Mouse (Mus musculus): ENCODE results near the gene Hirip3.
"Not testable (repeated sequence)": the region's sequence is repeated elsewhere in the genome, so short reads cannot be mapped to it uniquely, and the experiment has no call there.

The Hirip3 gene

DNA sequence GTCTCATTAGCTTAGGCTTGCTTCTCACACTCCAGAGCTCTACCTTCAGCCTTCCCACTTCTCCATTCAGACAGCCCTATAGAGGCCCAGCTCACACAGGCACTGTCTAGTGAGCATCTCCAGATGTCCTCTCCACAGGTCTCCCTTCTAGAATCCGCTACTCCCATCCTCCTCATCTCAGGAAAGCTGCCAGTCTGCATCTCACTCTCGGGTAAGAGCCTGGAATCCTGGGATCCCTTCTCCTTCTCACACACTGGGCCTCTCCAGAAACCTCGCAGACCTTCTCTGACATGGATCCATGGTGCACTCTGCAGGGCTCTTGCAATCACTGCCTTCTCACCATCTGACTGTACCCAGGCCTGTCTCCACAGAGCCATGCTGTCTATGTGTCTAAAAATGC lies 6.1 kb upstream of the Hirip3 start:
- DNase-seq (ENCODE audit: low spot score in 2 of 2): no peak

DNA sequence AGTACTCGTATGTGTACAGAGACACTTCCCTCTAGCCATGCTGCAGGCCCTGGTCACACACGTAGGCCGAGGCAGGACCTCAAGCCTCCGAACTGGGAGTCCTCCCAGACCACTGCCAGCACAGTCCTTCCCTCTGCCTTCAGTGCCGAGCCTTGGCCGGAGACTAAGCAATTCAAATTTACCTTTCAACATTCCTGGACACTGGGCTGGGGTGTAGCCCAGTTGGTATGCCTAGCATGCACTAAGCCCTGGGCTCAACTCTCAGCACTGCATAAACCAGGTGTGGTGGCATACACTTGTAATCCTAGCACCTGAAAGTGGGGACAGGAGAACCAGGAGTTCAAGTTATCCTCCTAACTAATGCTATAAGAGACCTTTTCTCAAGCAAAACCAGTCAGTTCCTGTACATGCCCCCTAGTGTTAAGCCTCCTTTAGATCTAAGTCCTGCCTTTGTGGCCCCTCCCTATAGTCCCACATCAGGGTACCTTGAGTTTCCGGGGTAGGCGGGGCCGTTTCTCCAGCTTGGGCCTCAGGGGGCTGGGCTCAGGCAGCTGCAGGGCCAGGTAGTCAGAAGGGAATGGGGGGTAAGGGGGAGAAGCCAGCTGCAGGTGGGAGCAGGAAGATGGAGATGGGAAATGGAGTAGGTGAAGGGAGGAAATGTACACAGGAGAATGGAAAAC lies 4.9 kb upstream of the Hirip3 start:
- DNase-seq (ENCODE audit: low spot score in 2 of 2): no peak

DNA sequence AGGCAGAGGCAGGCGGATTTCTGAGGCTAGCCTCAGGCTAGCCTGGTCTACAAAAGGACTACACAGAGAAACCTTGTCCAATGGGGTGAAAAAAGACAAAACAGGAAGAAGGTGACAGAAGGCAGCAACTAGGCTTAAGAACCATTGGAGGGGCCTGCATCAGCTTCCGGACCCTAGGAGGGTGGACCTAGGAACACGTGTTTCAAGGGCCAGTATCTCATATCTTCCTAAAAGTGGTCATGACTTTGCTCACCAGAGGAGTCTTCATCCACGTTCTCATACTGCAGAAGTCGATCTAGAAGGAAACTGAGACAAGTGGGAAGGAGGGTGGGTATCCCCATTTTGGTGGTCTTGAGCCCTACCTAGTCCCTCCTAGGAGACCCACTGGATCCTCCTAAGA lies 785 bp upstream of the Hirip3 start:
- DNase-seq (ENCODE audit: low spot score in 2 of 2): no peak

DNA sequence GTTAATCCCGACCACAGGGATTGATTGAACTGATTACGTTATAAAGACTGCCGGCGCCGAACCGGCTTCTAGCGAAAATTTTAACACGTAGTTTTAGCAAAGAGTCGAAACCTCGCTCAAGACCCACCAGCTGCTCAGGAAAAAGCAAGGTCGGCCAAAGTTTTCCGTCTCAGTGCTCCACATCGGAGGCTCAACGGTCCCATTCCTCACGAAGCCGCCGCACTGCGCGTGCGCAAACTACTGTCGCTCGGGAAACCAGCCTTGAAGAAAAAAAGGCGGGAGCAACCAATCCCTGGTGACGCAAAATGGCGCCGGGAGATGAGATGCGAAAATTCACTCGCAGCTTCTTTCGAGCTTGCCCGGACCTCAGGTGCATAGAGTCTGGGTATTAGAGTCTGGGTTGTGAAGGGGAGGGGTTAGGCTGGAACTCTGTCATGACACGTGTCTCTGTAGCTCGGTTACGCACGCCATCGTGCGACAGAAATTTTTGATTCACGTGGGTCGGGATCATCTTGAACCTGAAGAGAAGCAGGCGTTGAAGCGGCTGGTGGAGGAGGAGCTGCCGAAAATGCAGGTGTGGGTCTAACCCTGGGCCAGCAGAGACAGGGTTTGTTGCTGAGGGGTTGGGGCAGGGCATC lies 494 bp downstream of the Hirip3 start, which contains the start of gene Ino80e:
TSS of gene Ino80e (minus strand) at position 231 of the 638 bp plus-strand sequence.
- DNase-seq (ENCODE audit: low spot score in 2 of 2): peak; percentile 96 to 97

DNA sequence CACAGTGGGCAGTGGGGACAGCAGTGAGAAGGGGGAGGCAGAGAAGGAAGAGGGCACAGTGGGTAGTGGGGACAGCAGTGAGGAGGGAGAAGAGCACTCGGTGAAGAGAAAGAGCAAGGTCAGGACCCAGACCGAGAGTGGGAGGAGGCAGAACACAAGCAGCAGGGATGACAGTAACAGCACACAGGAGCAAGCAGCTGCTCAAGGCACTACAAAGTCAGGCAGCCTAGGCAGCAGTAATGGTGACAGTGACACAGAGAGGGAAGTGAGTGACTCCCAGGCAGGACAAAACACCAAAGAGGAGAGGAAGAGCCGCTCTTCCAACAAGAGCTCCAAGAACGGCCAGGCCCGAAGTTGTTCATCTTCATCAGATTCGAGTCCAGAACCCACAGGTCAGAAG lies 2.0 kb downstream of the Hirip3 start:
- no peak for DNase-seq (ENCODE audit: low spot score in 2 of 2)

DNA sequence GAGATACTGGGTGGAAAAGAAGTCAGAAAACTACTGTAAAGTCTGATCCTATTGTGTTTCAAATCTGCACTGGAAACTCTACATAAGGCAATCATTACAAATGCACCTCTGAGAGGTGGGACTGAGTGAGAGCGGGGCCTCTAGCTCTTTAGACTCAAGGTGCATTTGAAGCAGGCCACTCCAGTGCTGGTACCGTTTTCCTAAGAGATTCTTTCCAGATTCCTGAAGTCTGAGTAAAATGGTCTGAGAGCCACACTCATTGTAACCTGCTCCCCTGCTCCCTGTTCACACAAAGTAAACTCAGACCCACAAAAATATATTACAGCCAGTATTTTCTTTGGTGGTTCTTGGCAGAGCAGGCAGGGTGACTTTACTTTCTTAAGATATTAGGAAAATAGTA lies 5.8 kb downstream of the Hirip3 start:
- no peak for DNase-seq (ENCODE audit: low spot score in 2 of 2)

DNA sequence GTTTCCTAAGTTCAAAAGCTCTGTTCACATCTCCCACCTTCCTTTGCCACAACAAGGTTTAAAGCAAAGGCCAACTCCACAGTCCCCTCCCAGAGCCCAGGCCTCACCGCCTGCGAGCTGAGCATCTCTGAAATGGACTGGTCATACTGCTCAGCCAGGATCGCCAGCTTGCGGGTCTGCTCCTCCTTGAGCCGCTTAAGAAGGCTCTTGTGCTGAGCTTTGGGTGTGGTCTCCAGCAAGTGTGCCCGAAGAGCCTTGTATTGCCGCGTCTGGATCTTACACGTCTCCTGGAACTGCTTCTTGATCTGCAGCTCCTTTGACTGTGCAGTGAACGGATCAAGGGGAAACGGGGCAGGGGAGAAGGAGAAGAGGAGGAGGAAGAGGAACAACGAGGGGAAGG lies 6.2 kb downstream of the Hirip3 start:
- DNase-seq (ENCODE audit: low spot score in 2 of 2): no peak

DNA sequence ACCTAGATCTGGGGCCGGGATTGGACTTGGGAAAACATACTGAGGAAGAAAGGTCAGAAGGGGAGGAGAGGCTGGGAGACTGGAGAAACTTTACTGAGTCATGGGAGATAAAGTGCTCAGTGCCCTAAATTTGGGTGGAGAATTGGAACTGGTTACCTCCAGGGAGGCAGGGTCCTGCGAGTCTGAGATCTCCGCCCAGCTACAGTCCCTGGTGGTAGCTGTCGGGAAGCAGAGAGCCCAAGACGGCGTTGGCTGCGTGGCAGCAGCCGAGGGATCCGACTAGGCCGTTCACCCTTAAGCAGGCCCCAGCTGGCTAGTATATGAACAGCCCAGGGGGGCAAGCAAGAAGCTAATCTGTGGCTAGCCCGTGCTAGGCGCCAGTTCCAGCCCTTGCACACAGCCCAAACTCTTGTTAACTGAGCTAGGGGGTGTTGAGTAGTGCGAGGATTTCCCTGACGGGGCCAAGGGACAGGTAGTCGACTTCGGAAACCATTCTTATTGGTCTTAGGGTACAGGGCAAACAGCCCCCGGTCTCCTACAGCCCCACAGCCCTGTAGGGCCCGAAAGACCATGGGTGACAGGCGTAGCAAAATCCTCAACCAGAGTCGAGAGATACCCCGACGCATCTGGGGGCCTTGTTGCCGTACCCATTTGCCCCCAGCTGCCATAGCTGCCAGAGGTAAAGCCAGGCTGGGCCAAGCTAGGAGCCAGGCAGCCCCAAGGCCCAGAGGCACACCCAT lies 8.2 kb downstream of the Hirip3 start:
- DNase-seq (ENCODE audit: low spot score in 2 of 2): no peak

DNA sequence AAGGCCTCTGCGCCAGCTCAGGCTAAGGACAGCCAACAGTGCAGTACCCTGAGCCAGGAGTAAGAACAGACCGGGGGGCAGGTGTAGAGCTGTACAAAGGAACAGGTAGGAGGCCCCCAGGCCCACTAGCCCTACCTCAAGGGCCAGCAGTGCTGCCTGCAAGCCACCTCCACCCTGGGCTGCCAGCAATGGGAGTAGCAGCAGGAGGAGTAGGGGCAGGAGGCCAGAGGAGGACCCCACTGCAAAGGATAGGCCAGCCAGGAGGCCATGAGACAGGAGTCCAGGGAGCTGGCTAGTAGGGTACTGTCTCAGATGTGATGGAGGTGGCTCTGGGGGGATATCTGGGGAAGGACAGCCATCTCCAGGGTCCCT lies 8.7 kb downstream of the Hirip3 start:
- no peak for DNase-seq (ENCODE audit: low spot score in 2 of 2)

DNA sequence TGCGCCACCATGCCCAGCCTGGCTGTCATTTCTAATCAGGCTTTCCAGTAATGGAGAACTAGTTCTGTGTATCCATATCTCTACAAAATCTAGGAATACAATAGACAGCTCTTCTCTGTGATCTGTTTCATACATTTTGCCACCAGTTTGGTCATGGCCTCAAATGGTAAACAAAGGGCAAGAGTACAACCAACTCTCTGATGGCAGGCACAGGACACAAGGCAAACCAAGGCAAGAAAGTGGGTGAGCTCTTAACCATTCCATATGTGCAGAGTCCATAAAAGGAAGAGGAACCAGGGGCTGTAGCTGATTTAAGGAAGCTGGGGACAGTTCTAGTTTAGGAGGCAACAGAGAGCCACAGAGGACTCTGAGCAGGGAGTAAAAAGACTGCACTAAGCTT lies 15.5 kb downstream of the Hirip3 start:
- no peak for DNase-seq (ENCODE audit: low spot score in 2 of 2)

DNA sequence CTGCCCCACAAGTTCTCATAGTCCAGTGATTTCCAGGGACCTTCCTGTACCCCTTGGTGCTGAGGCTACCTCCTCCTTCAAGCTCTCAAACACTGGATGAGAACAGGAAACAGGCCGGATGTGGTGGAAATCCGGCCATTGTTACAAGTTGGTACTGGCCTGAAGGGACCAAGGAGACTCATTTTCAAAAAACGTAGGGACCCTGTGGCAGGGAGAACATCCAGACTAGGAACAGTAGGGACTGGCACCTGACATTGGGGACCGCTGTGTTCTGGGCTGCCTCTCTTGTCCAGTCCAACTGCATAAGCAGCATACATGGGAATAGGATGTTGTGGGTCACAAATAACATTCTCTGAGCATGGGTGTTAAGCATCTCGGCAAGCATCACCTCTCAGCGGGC lies 19.3 kb downstream of the Hirip3 start:
- no peak for DNase-seq (ENCODE audit: low spot score in 2 of 2)

DNA sequence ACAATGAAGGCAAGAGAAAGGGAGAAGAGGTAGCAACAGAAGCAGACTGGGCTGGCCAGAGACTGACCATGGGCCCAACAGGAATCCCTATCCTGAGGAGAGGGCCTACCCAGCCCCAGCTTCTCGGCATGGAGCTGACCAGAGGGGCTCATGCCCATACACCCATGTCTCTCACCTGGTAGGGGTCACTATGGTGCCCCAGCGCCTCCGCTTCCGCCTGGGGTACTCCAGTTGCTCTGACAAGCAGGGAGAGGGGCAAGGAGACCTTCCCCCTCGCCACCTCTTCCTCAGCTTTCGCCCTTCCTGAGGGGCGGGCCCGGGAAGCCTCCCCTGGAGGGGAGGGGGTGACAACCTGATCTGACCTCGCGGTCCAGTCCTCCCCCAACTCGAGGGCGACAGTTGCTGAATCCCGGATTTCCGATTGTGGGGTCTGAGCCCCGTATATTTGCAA lies 22.0 kb downstream of the Hirip3 start:
- DNase-seq (ENCODE audit: low spot score in 2 of 2): no peak

DNA sequence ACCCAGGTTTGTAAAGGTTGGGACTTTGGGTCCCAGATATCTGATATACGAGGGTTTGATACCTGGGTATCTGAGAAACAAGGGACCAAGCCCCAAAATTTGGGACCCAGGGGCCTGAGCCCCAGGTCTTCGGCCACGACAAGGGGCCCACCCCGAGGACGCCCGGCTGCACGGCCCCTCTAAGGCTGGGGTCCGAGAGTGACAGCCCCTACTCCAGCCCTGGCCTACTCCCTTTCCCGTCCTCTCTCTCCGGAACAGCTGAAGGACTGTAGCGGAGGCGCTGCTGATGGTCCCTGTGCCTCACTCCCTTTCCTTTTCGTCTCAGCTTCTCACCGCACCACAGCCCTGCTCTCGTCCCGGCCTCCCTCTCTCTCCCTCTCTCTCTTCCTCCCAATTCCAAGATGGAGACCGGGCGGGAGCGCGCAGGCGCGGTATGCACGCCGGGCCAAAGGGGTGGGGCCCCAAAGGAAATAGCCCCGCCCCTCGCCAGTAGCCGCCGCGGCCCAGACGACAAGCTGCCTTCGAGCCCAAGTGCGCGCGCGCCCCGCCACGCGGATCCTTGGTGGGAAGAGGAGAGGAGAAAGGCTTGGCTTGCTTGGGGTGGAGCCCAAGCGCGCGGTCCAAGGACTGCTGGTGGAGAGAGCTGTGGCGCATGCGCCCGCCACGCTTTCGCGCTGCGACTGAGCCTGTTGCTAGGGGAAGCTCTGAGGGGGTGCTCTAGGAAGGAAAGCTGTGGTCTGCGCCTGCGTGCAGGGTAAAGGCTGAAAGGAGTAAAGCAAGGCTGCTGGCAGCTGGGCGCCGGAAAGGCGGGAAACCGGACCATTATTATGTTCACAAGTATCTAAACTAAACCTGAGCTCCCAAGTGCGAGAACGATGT lies 22.8 kb downstream of the Hirip3 start, which contains the start of gene Taok2:
TSS of gene Taok2 (minus strand) at position 418 of the 879 bp plus-strand sequence.
- DNase-seq (ENCODE audit: low spot score in 2 of 2): peak; percentile 98 to 99

DNA sequence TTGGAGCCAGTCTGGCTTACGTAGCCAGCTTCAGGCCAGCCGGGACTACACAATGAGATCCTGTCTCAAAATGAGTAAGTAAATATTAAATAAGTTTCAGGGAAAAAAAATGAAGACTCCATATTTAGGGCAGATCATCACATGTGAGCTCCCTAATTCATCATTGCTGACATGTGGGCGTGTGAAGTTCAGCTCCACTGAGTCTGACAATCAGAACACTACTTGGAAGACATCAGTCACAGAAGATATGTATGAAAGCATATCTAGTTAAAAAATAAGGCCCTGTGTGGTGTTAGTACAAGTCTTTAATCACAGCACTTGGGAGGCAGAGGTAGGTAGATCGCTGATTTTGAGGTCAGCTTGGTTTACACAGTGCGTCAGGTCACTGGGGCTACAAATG lies 25.5 kb downstream of the Hirip3 start:
- DNase-seq (ENCODE audit: low spot score in 2 of 2): no peak

DNA sequence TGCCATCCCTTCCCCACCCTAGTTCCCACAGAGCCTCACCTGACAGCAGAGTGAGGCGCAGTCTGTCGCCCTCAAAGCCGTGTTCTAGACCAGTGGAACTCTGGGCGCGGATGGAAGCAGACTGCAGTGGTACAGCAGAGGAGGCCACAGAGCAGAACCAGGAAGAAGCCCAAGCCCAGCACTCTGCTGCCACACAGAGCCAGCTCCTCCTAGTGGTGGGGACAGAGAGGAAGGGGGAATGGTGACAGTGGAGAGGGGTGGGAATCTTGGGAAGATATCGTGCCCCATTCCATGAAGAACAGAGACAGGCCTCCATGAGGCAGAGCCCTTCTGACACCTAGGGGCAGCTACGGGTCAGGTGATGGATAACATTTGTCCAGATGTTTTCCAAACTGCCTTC lies 27.1 kb downstream of the Hirip3 start:
- DNase-seq (ENCODE audit: low spot score in 2 of 2): no peak

DNA sequence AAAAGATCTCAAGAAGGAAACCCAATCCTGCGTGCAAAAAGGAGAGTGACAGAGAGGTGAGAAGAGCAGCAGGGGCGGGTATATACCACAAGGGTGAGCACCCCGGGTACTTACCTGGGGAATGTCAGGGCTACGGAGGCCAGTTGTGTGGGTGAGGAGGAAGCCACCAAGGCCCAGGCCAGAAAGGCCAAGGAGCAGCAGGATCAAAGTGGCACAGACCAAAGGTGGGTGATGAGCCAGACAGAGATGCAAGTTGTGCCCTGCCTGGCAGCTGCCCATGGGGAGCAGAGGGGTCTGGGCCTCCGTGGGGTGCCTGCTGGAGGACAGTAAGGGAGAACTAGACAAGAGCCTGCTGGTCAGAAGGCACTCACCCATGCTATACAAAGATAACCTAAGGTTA lies 35.1 kb downstream of the Hirip3 start:
- no peak for DNase-seq (ENCODE audit: low spot score in 2 of 2)

DNA sequence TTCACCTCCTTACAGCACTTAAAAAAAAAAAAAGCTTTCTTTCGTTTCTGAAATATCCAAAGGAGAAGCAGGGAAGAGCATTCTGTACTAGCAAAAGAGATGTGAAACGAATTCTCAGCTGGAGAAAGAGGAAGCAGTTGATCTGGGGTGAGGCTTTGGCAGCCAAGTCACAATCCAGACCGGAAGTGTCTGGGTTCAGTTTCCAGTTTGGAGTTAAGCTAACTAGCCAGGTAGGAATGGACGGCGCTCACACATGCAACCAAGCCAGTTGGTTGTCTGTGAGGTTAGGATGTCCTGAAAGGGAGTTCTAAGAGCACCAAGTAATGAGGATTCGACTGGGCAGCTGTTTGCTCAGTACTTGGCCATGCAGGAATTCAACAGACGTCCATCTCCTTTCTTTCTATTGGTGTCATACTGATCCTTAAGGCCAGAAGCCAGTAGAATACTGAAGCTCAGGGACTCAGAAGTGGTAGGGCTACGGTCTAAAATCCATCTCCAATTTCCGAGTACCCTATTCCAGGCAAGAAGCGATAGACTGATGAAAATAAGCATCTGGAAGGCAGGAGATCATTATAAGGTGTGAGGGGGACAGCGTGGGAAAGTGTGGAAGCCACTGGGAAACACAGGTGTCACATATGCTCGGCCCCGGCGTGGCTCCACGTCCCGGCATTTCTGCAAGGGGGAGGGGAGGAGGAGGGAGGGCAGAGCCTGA lies 35.8 kb downstream of the Hirip3 start:
- no peak for DNase-seq (ENCODE audit: low spot score in 2 of 2)

DNA sequence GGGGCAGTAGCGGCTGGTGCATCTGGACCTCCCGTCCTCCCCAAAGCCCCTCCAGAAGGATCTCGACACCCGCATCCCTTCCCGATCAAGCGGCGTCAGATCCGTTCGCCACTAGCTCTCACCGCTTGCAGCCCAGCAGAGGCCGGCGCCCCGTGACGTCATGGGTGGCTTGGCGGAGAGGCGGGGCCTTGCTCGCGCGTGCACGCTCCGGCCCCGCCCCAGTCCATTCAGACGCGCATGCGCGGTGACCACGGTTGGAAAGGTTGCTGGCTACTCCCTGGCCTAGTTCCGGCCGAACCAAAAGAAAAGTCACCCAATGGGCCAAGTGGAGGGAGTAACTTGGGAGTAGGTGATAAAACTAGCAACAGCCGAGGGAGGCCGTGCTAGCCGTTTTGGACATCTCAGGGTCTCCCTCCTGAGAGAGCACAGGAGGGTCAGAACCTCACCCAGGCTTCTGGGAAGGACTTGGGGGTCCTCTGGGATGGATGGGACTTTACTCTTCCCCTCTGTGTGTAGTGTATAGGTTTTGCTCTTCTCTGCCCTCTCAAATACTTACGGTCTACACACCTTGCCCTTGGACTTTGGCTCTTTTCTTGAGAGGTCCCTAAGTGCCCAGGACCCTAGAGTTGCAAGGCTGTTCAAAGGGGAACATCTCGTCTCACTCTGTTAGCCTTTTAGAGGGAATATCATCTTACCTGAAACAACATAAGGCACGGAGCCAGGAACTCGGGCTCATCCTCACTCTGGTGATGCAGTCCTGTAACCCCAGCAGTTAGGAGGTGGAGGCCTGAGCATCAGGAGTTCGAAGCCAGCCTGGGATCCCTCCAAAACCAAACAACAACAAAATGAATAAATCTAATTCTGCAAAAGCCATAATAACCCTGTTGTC lies 36.6 kb downstream of the Hirip3 start:
- peak; percentile 95 to 96 for DNase-seq (ENCODE audit: low spot score in 2 of 2)

DNA sequence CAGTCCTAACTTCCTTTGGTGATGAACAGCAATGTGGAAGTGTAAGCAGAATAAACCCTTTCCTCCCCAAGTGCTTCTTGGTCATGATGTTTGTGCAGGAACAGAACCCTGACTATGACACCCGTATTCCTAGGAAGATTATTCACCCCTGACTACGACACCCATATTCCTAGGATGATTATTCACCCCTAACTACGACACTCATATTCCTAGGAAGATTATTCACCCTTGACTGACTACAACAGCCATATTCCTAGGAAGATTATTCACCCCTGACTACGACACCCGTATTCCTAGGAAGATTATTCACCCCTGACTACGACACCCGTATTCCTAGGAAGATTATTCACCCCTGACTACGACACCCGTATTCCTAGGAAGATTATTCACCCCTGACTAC lies 38.0 kb downstream of the Hirip3 start:
- not testable (repeated sequence) for DNase-seq (ENCODE audit: low spot score in 2 of 2)

DNA sequence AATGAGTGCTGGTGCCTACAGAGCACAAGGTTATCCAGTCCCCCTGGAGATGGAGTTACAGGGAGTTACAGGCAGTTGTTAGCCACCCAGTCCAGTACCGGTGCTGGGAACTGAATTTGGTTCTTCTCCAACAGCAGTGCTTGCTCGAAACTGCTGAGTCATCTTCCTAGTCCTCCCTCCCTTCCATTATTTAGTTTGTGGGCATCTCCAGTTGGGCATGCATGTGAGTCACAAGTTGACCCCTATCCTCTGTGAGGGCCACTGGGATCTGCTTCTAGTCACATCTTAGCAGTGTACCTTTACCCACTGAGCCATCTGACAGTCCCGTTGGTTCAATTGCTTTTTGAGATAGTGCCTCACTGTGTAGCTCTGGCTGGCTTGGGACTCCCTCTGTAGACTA lies 43.8 kb downstream of the Hirip3 start:
- no peak for DNase-seq (ENCODE audit: low spot score in 2 of 2)
